Mouse (Mus musculus): Measurements from ENCODE around the gene Zeb2.

Zeb2 gene

DNA sequence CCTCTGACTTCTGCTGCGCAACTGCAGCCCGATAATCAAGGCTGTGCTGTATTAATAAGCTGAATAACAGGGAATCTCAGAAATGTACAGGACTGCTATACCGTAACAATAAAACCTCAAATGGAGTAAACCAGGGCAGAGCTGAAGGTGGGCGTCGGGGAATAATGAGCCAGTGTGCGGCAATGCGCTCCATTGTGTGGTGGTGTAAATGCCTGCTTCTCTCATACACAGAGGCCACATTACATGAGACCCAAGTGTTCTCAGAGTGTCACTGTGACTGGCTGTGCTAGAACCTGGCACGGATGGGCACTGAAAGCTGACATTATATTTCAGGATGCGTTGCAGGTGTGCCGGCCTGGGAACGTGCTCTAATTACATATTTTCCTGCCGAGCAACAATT, 58.2 kb downstream of the Zeb2 start:
- no peak for DNase-seq

DNA sequence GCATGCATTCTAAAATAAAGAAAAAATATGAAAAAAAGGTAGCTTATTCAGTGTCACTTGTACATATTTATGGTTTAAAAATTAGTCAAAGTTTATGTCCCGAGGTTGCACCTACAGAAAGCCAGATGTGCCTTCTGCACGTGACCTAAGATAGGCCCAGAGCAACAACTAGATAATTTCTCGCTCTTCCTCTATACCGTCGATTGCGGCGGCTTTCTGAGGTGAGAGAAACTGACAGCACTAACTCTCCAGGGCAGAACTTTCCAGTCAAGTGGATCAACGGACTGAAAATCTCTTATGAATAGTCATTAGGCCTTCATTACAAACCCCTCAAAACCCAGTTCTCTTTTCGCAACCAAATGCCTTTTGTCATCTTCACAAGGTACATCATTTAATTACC, 59.0 kb downstream of the Zeb2 start:
- DNase-seq: no peak

DNA sequence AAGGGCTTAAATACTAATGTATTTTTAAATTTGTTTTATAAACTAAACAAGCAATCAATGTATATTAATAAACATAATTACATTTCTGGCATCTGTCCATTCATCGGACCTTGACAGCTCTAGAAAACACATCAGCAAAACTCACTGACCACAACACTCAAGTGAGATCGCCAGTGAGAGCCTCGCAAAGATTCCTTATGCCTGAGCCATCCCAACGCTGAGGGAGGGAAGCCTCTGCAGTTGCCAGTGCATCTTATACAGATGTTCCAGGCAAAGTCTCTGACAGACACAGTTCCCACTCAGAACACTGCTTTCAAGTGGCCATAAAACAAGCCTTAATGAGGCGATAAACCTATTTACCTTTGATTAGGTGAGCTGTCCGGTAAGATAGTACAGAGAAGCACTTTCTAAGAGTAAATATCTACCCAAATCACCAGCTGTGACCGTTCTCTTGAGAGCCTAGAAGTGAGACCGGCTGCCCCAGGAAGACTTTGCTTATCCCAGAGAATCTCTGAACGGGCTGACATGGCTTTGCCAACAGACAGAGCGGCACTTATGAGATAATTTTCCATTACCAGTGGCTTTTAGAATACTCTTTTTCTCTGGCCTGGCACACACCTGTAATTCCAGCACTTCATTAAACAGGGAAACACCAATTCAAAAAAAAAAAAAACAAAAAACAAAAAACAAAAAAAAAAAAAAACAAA, 60.2 kb downstream of the Zeb2 start:
- DNase-seq: no peak

DNA sequence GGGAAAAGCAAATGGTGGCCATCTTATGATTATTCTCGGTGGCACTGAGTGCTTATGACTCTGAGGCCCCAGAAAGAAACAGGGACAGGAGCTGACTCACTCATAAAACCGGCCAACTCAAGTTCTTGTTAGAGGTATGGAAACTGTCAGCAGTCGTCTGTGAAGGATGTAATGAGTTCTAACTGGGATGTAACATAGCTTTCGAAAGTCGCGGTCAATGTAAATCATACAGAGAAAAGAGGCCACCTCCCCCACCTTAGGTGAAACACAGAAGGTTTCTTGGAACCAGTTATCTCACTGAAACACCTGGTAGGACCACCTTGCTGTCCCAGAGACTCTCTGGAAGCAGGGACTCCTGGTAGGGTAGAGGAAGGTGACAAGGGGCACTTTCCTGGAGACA, 61.3 kb downstream of the Zeb2 start:
- no peak for DNase-seq

DNA sequence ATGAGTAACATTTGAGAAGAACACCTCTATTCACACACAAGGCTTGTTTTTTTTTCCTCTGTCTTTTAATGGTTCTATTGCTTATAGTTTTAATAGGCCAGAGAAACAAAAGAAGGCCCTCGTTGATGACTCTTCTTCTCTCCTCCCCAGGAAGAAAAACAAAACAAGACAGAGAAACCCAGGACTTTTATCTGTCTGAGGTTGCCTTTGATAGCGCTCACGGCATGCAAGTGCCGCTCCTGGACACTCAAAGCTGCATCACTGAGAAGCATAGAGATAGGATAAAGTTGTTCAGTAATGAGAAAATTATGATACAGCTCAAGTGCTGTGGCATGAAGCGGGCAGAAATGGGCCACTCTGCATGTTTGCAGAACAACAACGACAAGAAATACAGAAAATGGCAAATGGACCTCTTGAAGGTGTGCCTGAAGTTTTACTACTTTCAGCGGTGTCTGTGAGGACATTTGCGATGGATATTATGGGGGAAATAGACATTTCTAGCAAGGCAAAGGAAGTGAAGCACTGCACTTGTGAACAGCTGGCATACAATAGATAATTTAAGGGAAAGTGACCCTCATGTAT, 62.1 kb downstream of the Zeb2 start:
- DNase-seq: no peak

DNA sequence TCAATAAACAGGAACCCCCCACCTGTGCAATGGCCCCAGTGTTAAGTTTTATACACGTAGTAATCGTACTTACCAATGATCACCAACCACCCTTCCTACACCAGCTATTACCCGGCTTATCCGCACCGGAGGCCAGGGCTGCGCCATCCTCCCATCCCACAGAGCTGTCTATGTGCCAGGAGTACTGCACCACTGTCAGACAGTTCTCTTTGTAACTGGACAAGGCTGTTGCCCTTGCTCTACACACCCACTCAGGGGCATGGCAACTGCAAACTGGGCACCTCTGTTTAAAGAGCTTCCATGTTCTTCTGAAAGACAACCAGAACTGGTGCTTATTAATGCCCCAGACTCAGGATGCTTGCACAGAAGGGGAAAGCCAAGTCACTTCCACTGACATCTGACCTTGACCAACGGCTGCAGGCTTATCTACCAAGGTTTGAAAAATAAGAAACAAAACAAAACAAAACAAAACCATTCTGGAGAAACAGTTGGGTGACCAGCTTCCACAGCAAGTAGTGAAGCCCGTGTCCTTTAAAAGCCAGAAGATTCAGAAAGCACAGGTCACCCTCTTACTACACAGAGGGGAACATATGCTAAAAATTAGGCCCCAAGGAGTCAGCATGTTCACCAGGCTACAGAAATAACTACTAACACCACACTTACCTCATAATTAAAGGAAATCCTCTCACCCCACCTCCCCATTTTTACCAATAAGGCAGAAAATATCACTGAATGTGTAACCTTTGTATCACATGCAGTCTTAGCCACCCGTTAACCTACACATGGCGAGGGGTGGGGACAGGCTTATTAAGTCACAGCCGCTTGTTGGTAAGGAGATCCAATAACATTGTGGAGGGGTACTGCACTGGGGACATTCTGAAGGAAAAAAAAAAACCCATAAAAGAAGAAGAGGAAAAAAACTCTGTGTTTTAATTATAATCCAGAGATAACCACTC, 62.8 kb downstream of the Zeb2 start:
- DNase-seq: no peak

DNA sequence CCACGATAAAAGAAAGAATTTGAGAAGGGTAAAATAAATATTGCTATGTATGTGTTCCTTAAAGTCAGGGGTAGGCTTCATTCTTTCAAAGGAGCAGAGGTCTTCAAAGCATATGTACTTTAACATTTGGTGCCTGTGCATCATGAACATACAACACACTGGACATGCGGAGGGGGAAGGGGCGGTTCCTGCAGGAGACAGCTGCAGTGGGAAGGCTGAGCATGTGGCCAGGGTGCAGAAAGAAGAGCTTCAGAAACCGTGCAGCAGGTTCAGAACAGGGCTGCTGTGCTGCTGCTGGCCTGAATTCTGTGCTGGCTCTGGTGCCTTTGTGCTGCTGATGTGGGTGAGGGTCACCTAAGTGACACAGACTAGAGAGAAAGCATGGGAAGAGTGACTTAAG, 64.6 kb downstream of the Zeb2 start:
- no peak for DNase-seq

DNA sequence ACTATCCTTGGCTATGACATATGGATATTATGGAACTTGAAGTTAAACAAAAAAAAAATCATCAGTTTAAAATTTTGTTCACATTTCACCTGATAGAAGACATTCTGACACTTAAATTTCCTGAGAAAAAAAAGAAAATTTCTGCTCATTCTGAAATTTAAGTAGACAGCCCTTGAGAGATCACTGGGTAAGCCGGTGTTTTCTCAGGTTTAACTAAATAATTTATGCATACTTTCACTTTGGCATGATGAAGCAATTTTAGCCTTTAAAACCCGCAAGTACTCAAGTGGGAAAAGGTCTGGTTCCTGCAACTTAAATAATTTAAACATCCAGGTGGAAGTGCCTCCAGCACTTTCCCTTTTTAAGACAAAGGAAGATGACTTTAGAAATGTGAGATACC, 65.9 kb downstream of the Zeb2 start:
- no peak for DNase-seq

DNA sequence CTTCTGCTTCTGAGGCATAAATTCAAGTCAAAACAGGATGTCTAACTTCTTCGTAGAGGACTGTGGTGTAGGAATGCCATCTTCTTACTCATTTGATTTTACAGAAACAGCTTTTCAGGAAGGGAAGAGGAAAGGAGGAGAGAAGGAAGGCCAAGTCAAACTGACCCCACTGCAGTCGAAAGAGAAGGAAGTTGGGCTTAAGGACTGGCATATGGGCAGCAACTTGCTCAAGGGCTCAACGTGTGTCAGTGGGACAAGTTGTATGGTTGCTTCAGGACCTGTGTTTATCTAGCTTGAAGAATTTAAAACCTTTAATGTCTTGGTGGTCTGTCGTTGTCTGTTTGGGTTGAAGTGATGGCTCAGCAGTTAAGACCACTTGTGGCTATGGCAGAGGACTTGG, 67.3 kb downstream of the Zeb2 start:
- no peak for DNase-seq

DNA sequence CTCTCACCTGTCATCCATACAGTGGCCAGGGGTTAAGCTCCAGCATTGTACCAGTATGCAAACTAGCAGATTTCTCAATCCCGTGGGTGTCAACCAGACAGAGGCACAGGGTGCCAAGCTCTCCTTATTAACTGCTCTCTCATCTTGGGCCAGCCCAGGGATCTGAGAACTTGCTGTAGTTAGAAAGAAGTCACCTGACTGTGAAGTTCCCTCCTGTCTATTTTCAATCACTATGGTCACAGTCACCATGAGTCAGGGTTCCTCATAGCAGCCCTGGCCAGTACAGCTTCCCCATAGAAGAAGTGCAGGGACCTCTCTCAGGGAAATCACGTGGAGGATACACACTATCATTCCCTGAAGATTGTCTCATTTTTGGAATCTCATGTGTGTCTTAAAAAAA, 67.9 kb downstream of the Zeb2 start:
- DNase-seq: no peak

DNA sequence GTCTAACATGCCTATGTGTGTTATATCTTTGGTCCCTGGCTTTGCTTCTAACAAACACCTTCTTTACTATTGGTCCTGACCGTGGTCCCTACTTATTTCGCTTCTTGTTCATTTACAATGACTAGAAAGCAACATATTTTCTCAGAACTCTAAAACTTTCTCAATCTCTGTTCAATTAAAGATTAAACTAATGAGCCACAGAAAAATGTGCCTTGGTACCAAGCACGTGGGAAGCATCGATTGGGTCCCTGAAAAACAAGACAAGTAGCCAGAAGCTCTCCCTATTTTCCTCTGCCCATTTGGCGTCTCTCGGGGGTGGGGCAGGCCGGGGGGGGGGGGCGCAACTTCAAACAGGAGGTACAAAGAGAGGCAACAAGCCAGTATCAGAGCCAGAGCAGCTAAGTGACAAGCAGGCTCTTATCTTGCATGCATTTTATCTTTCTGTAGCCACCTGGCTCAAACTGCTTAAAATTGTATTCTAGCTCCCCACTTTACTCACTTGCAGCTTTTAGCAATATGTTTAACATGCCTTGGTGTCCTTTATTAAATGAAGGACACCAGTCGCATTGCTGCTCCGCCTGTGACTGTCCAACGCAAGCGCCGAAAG, 76.4 kb downstream of the Zeb2 start:
- no peak for DNase-seq

DNA sequence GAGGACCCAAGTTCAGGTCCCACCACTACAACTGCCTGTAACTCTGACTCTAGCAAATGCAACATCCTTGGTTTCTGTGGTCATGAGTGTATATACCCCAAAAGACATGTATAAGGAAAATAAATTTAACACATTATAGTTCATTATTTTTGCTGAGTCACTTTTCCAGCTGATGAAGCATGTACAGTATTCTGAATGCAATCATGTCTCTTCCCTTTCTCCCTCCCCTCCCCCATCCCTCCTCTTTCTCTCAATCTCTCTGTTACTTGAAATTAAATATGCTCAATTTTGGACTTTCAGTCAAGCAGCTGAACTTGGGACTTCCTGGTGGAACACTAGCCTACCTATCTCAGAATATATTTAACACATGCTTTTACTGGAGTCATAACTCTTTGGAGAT, 77.7 kb downstream of the Zeb2 start:
- no peak for DNase-seq

DNA sequence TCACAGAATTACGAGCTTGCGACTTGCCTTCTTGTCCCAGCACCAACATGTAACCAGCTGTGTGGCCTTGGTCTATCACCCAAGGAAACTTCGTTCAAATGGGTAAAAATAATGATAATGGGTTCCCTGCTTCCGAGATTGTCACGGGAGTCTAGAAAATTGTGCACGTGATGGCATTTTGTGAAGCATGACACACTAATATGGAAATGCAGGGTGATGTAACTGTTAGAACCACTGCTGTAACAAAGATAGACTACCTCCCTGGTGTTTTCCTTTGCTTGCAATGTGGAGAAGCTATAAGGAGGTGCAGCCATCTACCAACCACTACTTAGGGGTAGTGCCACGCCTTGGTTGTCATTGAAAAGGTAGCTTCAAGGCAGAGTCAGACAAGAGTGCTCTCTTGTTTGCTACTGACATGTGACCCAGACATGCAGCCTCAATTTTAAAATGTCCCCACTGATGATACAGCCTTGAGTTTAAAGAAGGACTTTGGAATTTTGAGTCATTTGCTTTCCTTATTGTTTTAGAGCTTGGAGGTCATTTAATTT, 89.0 kb downstream of the Zeb2 start:
- DNase-seq: no peak

DNA sequence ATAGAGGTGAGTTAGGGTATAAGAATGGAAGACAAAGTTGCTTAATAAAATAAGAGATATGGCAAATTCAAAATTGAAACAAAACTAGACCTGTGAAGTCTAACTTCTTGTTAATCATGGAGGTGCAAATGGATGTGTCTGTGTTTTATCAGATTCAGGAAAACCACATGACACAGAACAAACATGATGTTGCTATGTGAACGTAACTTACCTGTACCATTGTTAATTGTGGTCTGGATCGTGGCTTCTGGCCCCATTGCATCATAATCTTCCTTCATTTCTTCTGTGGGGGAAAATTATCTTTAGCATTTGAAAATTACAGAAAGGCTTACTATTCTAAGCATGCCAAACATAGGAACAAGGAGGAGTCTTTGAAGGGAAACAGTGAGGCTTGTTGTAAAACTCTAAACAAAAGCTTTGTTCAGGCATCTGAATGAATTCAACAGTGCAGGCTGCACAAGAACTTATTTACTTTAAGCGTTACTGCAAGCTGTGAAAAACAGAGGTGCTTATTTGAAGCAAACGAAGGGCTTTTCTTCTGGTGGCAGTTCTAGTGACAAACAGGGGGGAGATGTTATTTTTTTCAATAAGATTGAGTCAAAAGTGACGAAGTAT, 99.9 kb downstream of the Zeb2 start:
- DNase-seq: no peak

DNA sequence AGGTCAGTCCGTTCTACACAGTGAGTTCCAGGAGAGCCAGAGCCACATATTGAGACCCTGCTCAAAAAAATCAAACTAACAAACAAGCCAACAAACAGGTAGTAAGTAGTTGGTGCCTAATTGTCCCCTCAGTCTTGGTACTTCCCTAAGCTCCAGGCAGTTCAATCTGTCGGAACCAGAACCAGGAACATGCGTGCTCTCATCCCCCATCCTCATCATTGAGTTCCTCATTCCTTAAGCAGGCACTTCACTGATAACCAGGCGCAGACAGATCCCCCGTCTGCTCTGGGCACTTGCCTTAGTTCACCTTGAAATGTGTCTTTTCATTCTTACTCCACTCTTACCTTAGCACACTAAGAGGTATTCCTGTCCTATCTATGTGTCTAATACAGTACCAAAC, 103.9 kb downstream of the Zeb2 start:
- no peak for DNase-seq

DNA sequence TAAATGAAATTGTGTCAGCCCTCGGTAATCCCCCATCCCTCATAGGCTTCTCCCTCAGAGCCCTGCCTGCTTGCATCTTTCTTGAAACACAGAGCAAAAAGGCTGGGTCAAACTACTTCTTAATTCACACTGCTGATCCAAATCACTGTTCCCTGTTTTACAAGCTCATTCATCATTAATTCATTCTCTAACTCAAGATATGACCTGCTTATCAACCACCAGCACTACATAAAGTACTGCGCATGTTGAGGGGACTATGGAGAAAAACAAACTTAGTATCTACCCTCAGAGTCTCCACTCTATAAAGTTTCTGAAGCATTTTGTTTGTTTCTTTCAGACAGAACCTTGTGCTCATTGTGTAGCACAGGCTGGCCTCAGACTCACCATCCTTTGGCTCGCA, 104.5 kb downstream of the Zeb2 start:
- no peak for DNase-seq

DNA sequence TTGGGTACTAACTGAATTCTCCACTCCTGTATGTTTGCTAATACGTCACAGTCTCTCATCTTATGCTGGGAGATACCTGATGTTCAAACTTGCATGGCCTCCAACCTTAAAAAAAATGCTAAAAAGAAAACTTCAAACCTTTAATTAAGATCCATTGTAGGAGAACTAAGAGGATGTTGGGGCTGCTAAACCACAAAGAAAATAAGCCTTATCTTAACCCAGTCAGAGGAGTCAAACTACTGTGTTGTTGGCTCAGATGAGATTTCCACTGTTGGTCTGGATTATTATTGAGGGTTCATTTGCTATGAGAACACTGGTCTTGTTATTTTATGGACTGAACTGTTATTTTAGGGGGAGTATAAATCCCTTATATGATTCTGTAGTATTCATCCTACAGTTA, 106.5 kb downstream of the Zeb2 start:
- no peak for DNase-seq

DNA sequence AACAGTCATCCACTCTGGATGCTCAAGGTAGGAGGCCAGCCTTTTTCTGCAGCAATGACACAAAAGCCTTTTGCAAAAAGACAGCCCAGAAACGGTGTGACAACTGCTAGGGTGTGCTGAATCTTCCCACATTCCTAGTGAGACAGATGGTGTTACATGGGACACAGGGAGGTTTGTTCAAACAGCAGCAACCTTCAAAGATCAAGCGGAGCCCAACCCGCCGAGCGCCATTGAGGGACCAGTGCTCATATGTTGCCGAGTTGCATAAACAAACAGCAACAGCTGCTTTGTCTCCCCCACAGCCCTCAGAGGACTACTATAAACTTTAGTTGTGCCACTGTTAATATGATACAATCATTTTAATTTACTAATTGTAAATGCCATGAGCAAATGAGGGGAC, 117.3 kb downstream of the Zeb2 start:
- DNase-seq: no peak

DNA sequence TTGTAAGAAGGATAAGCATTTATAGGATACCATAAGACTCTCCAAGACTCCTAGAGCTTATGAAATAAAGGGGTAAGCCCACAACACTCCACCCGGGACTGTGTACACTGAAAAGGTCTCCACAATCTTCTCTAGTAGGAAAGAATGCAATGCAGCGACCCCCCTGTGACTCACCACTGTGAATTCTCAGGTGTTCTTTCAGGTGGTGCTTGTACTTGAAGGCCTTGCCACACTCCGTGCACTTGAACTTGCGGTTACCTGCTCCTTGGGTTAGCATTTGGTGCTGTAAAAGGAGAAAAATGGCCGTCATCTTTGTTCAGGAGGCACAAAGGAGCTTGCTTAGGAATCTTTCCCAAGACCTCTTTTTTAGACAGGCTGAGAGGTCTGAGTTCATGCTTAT, 118.5 kb downstream of the Zeb2 start:
- DNase-seq: no peak

DNA sequence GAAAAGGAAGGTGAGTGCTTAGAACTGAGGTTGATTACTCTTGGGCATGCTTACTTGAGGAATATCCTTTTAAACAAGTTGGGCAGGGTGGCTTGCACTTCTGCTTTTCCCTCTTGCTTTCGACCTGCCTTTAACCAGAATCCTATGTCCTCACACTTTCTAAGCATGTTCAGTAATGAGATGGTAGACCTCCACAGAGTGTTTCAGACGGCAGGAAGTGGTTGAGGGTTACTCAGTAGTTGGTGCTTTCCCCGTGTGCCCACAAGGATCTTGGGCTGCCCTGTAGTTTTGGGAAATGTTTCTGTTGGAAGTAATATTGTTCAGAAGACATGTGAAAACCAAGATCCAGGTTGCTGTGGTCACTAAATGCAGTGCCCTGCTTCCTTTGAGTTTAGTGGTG, 135.5 kb downstream of the Zeb2 start:
- DNase-seq: no peak

DNA sequence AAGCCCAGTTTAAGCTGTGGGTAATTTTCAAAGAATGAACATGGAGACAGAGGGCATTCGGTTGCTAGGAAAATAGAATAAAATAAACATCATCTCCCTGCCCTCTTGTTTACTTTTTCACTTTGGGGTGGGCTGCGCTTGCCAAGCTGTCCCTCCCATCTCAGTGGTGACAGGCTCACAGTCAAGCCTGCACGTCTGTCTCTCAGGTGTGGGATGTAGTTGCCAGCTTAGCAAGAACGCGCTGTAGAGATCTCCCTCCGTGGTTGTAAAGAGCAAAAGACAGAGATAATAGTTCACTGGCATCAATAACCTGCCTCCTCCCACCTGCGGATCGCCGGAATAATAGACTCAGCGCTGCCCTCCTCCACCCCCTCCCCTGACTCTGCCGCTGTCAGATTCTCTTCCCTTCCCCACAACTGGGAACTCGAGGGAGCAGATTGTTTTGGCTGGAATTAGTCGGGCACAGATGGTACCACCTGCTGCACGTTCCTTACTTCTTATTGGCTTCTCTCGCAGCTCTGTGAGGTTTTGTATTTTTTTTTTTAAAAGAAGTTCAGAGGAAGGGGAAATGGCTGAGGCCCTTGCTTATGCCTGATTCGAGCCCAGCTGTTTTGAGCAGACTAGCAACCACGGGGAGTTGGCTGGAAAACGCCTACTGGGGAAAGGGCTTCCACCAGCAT, 138.0 kb downstream of the Zeb2 start:
- DNase-seq: no peak

DNA sequence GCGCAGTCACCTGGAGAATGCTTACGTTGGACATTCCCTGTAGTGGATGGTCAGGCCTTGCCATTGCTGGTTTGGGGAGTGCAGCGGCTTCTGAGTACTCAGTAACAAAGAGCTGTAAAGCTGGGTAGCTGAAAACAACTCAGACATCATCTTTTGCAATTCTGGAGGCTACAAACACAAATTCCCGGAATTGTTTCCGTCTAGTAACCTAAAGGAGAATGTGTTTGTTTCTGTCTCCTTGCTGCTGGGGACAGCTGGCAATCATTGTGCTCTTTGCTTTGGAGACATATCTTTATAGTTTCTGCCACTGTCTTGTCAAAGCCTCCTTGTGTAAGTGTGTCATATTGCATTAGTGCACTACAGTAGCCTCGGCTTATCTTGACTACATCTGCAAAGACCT, 139.2 kb downstream of the Zeb2 start:
- no peak for DNase-seq
